Mouse (Mus musculus) neural tube, embryonic 15.5 days (tissue): Measurements from ENCODE around the gene Galnt10. TPM values are rescaled to one million over a fixed set of nuclear protein-coding genes. Genes with fewer than 3 reads are reported as not detected.

Experiments
- ATAC-seq: fragments of 200-750 bp; cut with Nextera tagmentation; 2 replicates; pipeline ENCODE4 v1.8.0; 2017; ENCODE audit warnings: mild to moderate bottlenecking, moderate TSS enrichment, moderate library complexity; ENCODE audit not compliant: low FRiP score
- H3K27ac ChIP-seq: fragments of 300-500 bp; sonication (generic); replicated peaks from 2 replicates; pipeline ENCODE4 v1.5.1; 2015; ENCODE audit warnings: mild to moderate bottlenecking, inconsistent platforms
- H3K27me3 ChIP-seq: fragments of 300-500 bp; sonication (generic); replicated peaks from 2 replicates; pipeline ENCODE4 v1.6.1; 2015; ENCODE audit warnings: inconsistent platforms
- H3K36me3 ChIP-seq: fragments of 300-500 bp; sonication (generic); 2 replicates; pipeline ENCODE4 v1.6.1; 2015; ENCODE audit warnings: inconsistent platforms
- H3K4me1 ChIP-seq: fragments of 300-500 bp; sonication (generic); 2 replicates; pipeline ENCODE4 v1.6.1; 2015; ENCODE audit warnings: inconsistent platforms
- H3K4me2 ChIP-seq: fragments of 300-500 bp; sonication (generic); 2 replicates; pipeline ENCODE4 v1.6.1; 2015; ENCODE audit warnings: inconsistent platforms, mild to moderate bottlenecking, moderate library complexity
- H3K4me3 ChIP-seq: fragments of 300-500 bp; sonication (generic); replicated peaks from 2 replicates; pipeline ENCODE4 v1.5.1; 2015; ENCODE audit warnings: mild to moderate bottlenecking, inconsistent platforms
- H3K9ac ChIP-seq: fragments of 300-500 bp; sonication (generic); replicated peaks from 2 replicates; pipeline ENCODE4 v1.6.1; 2015; ENCODE audit warnings: mild to moderate bottlenecking, inconsistent platforms
- H3K9me3 ChIP-seq: fragments of 300-500 bp; sonication (generic); replicated peaks from 2 replicates; pipeline ENCODE4 v1.6.1; 2016; ENCODE audit warnings: inconsistent platforms
- WGBS: fragments of 180-500 bp; shearing (Covaris S2); methylation state at CpG from one replicate; pipeline ENCODE4 v1.1.7; 2015; ENCODE audit warnings: mixed read lengths; 5-methylcytosine and 5-hydroxymethylcytosine counted together
- polyA plus RNA-seq: library from polyadenylated mRNA; unstranded; fragments of >200 nt; fragmentation: Nextera tagmentation; extraction: Ambion mirVana; gene quantifications from 2 replicates; pipeline ENCODE4 v1.2.1, GENCODE M21; 2015

Gene Galnt10
- polyA plus RNA-seq, 1 experiment from 2014 or later, result 11.7 TPM

GRCm38 (mm10) chr11:57753538-57754203, 108.4 kb downstream of the Galnt10 start:
- Histone ChIP-seq H3K9ac (no peak overlapping the region), H3K27me3 (no peaks in the 10 kb centered on the region), H3K4me2 (no peak overlapping the region), H3K36me3 (no peaks in the 10 kb centered on the region), H3K4me3 (no peak overlapping the region), H3K27ac (no peak overlapping the region), H3K4me1 (peaks cover 23% of the 10 kb centered on the region), H3K9me3 (no peaks in the 10 kb centered on the region)
- WGBS, result 34% methylated on average over 14 of the region's 14 CpGs
- ATAC-seq, result peak; percentile 50; the same call in 1 of the 2 replicates

GRCm38 (mm10) chr11:57758621-57759020, 113.4 kb downstream of the Galnt10 start:
- ATAC-seq, result no peak
- 63% methylated on average over 9 of the region's 9 CpGs for WGBS
- Histone ChIP-seq H3K9ac (no peak overlapping the region), H3K4me2 (no peak overlapping the region), H3K4me3 (no peak overlapping the region), H3K9me3 (no peaks in the 10 kb centered on the region), H3K27ac (no peak overlapping the region), H3K27me3 (no peaks in the 10 kb centered on the region), H3K4me1 (peaks cover 16% of the 10 kb centered on the region), H3K36me3 (no peaks in the 10 kb centered on the region)

- Histone ChIP-seq H3K36me3 (no peaks in the 10 kb centered on the region), H3K27me3 (no peaks in the 10 kb centered on the region), H3K4me1 (peaks cover 11% of the 10 kb centered on the region), H3K27ac (no peak overlapping the region), H3K4me2 (no peak overlapping the region; the same call in 1 of the 2 replicates), H3K4me3 (no peak overlapping the region), H3K9me3 (no peaks in the 10 kb centered on the region), H3K9ac (no peak overlapping the region)
- WGBS, result 9% methylated on average over 14 of the region's 14 CpGs
- 0 out of 2 replicates have a peak, but pooled peaks have one; percentile 24 for ATAC-seq
These were observed 115.3 kb downstream of the Galnt10 start for GRCm38 (mm10) chr11:57760509-57761058.

- no peak overlapping the region for H3K9ac ChIP-seq
- H3K27ac ChIP-seq, result no peak overlapping the region
- H3K36me3 ChIP-seq, result no peaks in the 10 kb centered on the region
- no peak for ATAC-seq
- H3K27me3 ChIP-seq, result no peaks in the 10 kb centered on the region
- 93% methylated on average over 4 of the region's 4 CpGs for WGBS
- H3K4me3 ChIP-seq, result no peak overlapping the region
- H3K4me2 ChIP-seq, result no peak overlapping the region
- no peaks in the 10 kb centered on the region for H3K9me3 ChIP-seq
- peaks cover 14% of the 10 kb centered on the region for H3K4me1 ChIP-seq
These were observed 116.1 kb downstream of the Galnt10 start for GRCm38 (mm10) chr11:57761347-57761746.

GRCm38 (mm10) chr11:57764124-57764523, 118.9 kb downstream of the Galnt10 start:
- H3K27me3 ChIP-seq, result no peaks in the 10 kb centered on the region
- no peak overlapping the region for H3K4me2 ChIP-seq
- H3K4me3 ChIP-seq, result no peak overlapping the region
- H3K9me3 ChIP-seq, result no peaks in the 10 kb centered on the region
- H3K36me3 ChIP-seq, result no peaks in the 10 kb centered on the region
- H3K4me1 ChIP-seq, result peaks cover 26% of the 10 kb centered on the region
- 91% methylated on average over 3 of the region's 3 CpGs for WGBS
- H3K9ac ChIP-seq, result no peak overlapping the region
- no peak for ATAC-seq
- H3K27ac ChIP-seq, result no peak overlapping the region

- Histone ChIP-seq H3K9ac (no peak overlapping the region), H3K4me3 (no peak overlapping the region), H3K4me2 (no peak overlapping the region), H3K4me1 (peaks cover 18% of the 10 kb centered on the region; the same call in 1 of the 2 replicates), H3K27ac (no peak overlapping the region), H3K36me3 (no peaks in the 10 kb centered on the region), H3K27me3 (no peaks in the 10 kb centered on the region), H3K9me3 (no peaks in the 10 kb centered on the region)
- 35% methylated on average over 12 of the region's 12 CpGs for WGBS
- no peak for ATAC-seq
These were observed 121.4 kb downstream of the Galnt10 start for GRCm38 (mm10) chr11:57766617-57767016.

GRCm38 (mm10) chr11:57767171-57767570, 121.9 kb downstream of the Galnt10 start:
- Histone ChIP-seq H3K27me3 (no peaks in the 10 kb centered on the region; the same call in 1 of the 2 replicates), H3K9ac (no peak overlapping the region), H3K4me1 (peaks cover 18% of the 10 kb centered on the region; the same call in 1 of the 2 replicates), H3K27ac (no peak overlapping the region), H3K36me3 (no peaks in the 10 kb centered on the region), H3K4me2 (no peak overlapping the region), H3K4me3 (no peak overlapping the region), H3K9me3 (no peaks in the 10 kb centered on the region)
- WGBS, result 22% methylated on average over 6 of the region's 6 CpGs
- ATAC-seq, result no peak

GRCm38 (mm10) chr11:57770776-57771175, 125.5 kb downstream of the Galnt10 start:
- 89% methylated on average over 5 of the region's 5 CpGs for WGBS
- H3K9ac ChIP-seq, result no peak overlapping the region
- no peak for ATAC-seq
- no peak overlapping the region for H3K27ac ChIP-seq
- H3K27me3 ChIP-seq, result no peaks in the 10 kb centered on the region; the same call in 1 of the 2 replicates
- H3K4me3 ChIP-seq, result no peak overlapping the region
- H3K36me3 ChIP-seq, result no peaks in the 10 kb centered on the region
- H3K4me2 ChIP-seq, result no peak overlapping the region
- peaks cover 35% of the 10 kb centered on the region for H3K4me1 ChIP-seq
- H3K9me3 ChIP-seq, result no peaks in the 10 kb centered on the region

GRCm38 (mm10) chr11:57771676-57772075, 126.4 kb downstream of the Galnt10 start:
- no peaks in the 10 kb centered on the region for H3K9me3 ChIP-seq
- no peak for ATAC-seq
- no peak overlapping the region for H3K9ac ChIP-seq
- H3K27ac ChIP-seq, result no peak overlapping the region
- 90% methylated on average over 8 of the region's 8 CpGs for WGBS
- no peak overlapping the region for H3K4me3 ChIP-seq
- no peaks in the 10 kb centered on the region for H3K36me3 ChIP-seq
- peaks cover 34% of the 10 kb centered on the region for H3K4me1 ChIP-seq
- no peaks in the 10 kb centered on the region; the same call in 1 of the 2 replicates for H3K27me3 ChIP-seq
- H3K4me2 ChIP-seq, result no peak overlapping the region

- Histone ChIP-seq H3K9ac (no peak overlapping the region), H3K36me3 (no peaks in the 10 kb centered on the region), H3K27me3 (no peaks in the 10 kb centered on the region; the same call in 1 of the 2 replicates), H3K27ac (peak overlapping the region; percentile 54), H3K9me3 (no peaks in the 10 kb centered on the region), H3K4me1 (peaks cover 29% of the 10 kb centered on the region), H3K4me2 (no peak overlapping the region), H3K4me3 (no peak overlapping the region)
- ATAC-seq, result 0 out of 2 replicates have a peak, but pooled peaks have one; percentile 37
- WGBS, result 14% methylated on average over 13 of the region's 13 CpGs
These were observed 128.2 kb downstream of the Galnt10 start for GRCm38 (mm10) chr11:57773479-57773878.

GRCm38 (mm10) chr11:57773936-57774335, 128.7 kb downstream of the Galnt10 start:
- 3% methylated on average over 4 of the region's 4 CpGs for WGBS
- H3K9ac ChIP-seq, result no peak overlapping the region
- ATAC-seq, result peak; percentile 58
- no peaks in the 10 kb centered on the region; the same call in 1 of the 2 replicates for H3K27me3 ChIP-seq
- H3K9me3 ChIP-seq, result no peaks in the 10 kb centered on the region
- H3K27ac ChIP-seq, result peak overlapping the region; percentile 54
- H3K4me2 ChIP-seq, result no peak overlapping the region
- peaks cover 29% of the 10 kb centered on the region for H3K4me1 ChIP-seq
- no peak overlapping the region for H3K4me3 ChIP-seq
- no peaks in the 10 kb centered on the region for H3K36me3 ChIP-seq

GRCm38 (mm10) chr11:57775868-57776267, 130.6 kb downstream of the Galnt10 start:
- no peak for ATAC-seq
- WGBS, result 56% methylated on average over 6 of the region's 6 CpGs
- Histone ChIP-seq H3K9me3 (no peaks in the 10 kb centered on the region), H3K36me3 (no peaks in the 10 kb centered on the region), H3K4me3 (no peak overlapping the region), H3K27me3 (no peaks in the 10 kb centered on the region; the same call in 1 of the 2 replicates), H3K27ac (no peak overlapping the region), H3K9ac (no peak overlapping the region), H3K4me2 (no peak overlapping the region), H3K4me1 (peaks cover 29% of the 10 kb centered on the region)
